Mouse (Mus musculus) ovary, postnatal 10 days (tissue): ENCODE data around the gene Garnl3.
"Not testable (repeated sequence)": the region's sequence is repeated elsewhere in the genome, so short reads cannot be mapped to it uniquely, and the experiment has no call there.

Experiments used
- DNase-seq: peaks from one replicate; pipeline ENCODE4 v3.0.0; 2022; ENCODE audit warnings: low spot score

Garnl3 gene

DNA sequence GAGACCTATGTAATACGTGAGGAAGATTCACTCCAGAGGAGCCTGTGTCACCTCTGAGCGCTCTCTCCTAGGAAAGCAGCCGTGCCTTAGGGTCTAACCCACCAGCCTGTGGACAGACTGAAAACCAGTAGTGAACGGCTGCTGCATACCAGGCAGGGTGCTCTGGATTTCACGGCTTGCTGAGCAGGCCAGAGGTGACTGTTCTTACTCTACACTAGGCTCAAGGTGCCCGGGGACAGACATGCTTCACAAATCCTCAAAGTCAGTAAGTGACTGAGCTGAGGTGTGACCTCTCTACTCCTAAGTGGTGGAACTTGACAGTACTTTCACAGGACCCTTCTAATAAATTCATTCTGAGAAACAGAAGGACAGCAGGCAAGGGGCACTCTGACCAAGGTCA is 108.6 kb downstream of the Garnl3 start:
- no peak for DNase-seq

DNA sequence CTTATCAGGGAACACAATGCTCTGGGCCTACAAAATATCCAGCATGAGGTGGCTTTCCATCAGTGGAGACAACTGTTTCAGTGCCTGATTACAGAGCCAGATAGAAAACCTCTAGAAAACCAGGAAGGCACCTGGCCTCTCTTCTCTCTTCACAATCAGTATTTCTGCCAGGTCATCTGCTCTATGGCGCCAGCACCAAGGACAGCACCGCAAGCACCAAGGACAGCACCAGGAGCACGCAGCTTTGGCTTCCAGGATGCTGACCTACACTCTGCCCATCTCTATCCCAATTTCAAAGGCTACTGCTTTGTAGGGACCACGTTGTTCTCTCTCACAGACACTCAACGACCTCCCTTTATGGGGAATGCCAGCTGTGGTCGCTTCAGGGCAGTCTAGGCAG is 113.4 kb downstream of the Garnl3 start:
- peak; percentile 45 for DNase-seq

DNA sequence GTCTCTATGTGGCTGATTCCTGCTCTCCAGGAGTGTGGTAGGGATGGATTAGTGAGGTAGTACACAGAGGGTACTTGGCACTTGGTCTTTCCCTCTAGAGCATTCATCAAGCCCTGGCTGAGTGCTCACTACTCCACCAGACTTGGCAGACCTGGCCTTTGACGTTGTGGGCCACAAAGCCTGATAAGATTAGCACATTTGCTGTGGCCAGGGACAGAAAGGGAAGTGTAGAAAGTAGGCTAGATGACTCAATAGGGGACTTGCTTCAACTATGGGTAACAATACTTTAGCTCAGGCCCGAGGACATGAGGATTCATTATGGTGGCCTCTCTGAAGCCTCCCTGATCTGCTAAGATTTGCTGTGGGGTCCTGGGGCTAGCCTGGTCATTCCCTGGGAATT is 114.3 kb downstream of the Garnl3 start:
- DNase-seq = no peak

DNA sequence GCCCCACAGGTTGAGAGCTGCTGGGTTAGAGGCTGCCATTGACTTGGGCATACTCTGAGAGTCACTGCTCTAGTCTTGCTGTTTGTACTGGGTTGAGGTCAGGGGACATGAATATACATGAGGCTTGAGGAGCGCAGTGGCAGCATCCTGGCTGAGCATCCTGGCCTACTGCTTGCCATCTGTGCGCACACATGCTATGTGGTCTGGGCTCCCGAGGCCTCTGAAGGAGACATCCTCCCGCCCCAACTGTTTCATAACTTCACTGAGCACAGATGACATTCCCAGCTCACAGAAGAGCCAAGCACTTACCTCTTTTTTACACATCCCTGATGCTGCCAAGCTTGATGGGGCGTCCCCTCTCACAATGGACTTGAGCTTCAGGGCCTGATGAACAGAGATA is 116.6 kb downstream of the Garnl3 start:
- no peak for DNase-seq

DNA sequence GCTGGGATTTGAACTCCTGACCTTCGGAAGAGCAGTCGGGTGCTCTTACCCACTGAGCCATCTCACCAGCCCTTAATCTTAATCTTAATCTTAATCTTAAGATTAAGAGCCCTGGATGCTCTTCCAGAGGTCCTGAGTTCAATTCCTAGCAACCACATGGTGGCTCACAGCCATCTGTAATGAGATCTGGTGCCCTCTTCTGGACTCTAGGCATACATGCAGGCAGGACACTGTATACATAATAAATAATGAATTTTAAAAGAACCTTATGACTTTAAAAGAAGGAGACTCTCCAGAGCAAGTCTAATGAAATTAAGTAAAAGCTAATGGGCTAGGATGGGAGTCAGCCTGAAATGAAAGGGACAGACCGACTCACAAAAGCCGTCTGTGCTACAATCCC is 122.4 kb downstream of the Garnl3 start:
- DNase-seq = not testable (repeated sequence)

DNA sequence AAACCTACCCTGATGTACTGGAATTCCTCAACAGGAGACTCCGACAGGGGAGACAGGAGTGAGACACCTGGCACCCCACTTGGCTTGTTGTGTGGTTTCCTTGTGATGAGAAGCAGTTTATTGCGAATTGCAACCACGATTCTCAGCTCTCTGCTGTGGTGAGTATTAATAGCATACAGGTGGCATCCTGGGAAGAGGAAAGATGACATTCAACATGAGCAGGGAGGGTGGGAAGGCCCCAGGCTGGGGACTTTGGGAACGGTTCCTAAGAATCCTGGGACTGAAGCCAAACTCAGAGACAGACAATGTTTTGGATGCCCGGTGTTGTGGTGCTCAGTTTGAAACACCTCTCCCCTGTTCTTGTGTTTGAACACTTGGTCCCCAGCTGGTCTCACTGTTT is 126.4 kb downstream of the Garnl3 start:
- no peak for DNase-seq

DNA sequence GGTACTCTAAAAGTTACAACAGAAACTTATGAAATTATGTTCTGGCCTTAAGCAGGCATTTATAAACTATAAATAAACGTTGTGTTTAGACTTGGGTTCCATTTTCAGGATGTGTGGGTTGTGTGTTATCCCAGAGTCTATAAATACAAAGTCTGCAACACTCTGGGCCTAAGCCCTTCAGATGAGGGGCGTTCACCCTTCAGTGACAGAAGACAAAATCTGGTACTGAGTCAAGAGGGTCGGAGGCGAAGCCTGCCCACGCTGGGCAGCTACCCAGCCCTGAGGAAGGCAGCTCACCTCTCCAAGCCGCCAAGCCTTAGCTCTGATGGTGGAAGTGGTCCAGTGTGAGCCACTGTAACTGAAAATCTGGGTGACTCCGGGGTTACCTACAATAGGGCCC is 129.3 kb downstream of the Garnl3 start:
- no peak for DNase-seq

DNA sequence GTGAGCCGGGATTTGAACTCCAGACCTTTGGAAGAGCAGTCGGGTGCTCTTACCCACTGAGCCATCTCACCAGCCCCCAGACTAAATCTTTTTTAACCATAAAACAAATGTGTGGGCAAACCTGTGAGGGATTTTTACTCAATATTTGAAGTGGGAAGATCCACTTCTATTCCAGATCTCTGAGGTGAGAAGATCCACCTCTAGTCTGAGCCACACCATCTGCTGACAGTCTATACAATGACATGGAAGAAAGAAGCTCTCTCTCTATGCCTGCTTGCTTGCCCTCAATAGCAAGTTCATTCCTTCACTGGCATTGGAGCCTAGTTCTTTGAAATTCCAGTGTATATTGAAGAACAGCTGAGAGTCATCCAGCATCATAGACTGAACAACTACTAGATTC is 131.7 kb downstream of the Garnl3 start:
- no peak for DNase-seq

DNA sequence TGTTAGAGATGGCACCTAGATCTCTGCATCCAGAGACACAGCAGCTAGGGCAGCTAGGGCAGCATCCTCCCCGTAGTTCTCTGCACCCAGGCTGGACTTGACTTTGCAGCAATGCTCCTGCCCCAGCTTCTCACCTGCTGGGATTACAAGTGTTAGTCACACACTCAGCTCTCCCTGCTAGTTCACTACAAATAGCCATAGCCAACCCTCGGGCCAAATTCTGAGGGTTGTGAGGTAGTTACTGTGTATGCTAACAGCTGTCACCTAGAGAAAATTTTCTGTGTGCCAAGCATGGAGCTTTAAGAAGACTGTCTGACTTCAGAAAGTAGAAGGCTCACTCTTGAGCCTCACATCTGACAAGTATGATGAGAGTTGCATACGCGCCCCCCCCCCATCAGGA is 133.7 kb downstream of the Garnl3 start:
- DNase-seq = no peak

DNA sequence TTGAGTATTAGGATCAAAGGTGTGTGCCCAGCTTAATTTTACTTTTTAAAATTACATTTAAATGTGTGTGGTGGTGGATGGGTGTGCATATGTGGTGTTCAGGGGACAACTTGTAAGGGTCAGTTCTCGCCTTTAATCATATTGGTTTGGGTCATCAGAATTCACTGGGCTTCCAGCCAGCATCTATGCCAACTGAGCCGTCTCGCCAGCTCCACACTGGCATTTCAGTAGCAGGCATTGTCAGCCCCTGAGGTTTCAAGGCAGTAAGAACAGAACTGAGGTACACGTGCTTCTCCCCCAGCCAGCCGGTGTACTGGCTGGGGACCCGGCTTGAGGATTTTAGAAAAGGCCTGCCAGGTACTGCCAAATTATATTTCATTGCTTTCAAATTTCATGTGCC is 134.4 kb downstream of the Garnl3 start:
- no peak for DNase-seq

DNA sequence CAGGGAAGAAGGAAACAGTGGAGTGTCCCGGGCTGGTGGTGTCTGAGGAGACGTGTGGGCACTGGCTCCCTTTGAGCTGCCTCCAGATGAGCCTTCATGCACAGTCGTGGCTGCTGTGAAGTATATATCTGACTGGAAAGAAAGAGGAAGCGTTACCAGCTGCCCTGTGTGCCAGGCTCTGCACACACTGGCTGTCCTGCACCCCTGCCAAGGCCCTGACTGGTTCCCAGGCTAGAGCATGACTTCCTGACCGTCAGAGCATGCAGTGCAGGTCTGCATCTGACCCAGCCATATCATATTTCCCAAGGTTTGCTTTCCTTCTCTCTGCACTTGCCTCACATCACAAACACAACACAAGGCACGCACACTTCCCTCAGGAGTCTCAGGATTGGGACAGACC is 139.3 kb downstream of the Garnl3 start:
- no peak for DNase-seq

DNA sequence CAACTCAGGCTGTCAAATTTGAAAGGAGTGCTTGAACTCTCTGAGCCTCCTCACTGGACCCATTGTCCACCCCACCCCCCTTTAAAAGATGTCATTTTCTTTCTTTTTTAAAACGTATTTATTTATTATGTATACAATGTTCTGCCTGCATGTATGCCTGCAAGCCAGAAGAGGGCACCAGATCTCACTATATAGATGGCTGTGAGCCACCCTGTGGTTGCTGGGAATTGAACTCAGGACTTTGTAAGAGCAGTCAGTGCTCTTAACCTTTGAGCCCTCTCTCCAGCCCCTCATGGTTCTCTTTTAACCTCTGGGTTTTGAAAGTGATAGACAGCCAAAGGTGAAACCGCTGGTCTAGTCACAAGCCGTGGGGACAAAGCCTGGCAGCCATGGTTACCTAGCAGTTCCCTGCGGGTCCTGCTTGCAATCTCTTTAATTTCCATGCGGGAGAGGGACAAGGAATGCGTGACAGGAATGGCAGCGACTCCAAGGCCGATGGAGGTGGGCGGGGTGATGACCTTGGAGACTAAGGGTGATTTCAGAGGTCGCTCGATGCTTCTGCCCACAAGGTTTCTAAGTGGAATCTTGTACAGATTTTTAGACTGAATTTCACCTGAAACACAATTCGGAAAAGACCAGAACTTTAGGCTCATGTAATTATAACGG is 141.2 kb downstream of the Garnl3 start:
- no peak for DNase-seq

DNA sequence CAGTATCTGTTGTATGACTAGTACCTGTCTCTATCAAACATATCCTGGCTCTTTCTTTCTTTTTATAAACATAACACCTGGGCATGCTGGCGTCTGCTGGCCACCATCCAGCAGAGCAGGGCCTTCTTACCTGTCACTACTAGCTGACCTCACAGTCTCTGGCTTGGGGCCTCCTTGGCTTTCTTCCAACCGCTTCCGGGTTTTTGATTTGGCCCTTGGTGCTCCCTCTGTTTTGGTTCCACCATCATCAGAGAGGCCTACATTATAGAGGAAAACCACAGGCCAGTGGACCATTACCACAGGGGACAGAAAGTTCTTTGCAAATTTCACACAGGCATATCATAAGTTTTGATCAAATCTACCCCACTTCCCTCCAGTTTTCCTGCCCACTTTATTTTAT is 142.1 kb downstream of the Garnl3 start:
- no peak for DNase-seq

DNA sequence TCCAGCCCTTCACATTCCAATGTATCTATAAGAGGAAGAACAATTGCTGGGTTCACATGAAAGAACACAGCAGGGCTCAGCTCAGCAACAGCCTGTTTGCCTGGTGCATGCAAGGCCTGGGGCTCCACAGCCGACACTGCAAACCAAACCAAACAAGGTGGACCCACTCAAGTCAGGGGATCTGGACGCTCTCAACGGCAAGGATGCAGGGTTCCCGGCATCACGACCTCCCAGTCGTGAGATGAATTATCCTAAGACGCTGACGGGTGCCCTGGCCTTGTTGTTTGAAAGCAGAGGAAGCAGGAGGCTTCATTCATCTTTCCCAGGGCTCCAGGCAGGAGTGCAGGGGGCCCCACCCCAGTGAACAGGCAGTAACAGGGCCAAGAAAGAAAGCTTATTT is 145.6 kb downstream of the Garnl3 start:
- no peak for DNase-seq

DNA sequence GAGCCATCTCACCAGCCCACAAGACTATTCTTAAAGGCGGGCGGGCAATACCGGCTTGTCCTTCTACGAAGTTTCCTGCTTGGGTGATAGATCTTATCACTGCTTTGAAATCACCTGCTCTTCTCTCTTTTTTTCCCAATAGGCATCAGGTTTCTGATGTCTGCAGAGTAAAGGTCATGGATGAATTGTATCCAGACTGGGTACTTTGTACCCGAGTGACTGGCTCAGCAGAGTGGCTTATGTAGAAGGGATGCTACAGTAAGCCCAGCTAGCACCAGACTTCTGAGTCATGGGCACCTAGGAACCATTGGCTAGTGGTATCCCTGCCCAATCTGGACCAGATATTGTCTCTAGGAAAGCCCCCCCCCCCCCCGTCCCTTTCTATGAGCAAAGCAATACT is 147.8 kb downstream of the Garnl3 start:
- DNase-seq = no peak

DNA sequence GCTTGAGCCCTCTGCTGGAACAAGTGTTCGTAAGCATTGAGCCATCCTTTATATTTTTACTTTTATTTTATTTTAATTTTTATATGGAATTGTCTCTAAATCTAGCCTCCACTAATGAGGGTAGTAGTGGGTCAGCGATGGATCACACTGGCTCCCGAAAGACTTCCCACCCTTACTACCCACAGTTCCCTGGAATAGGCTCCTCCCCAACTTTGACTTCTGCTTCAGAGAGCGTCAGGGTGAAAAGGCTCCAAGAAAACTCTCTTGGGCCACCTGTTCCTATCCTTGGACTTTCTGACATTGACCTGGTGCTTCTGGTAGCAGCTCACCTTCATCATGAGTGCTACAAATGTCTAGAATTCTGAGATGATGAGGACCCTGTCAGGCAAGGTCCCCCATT is 148.8 kb downstream of the Garnl3 start:
- no peak for DNase-seq

DNA sequence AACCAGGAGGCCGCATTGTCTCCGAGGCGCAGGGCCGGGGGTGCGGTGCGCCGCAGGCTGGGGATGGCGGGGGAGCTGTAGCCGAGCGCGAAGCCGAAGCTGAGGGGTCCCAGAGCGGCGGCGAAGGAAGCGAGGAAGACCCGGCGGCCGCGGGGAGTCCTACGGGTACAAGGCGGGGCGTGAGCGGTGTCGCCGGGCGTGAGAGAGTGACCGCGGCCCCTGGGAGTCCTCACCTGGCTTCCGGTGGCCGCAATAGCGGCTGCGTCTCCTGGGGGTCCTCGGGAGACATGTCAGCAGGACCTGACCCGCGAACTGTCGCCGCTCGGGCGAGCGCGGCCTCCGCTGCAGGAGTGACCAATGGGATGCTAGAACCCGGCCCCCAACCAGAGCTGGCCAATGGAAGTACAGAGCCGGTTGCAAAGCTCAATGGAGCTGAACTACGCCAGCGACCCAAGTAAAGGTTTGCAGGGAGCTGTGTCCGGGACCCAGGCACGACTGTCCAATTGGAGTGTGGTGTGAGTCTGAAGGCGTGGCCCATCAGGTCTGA is 149.7 kb downstream of the Garnl3 start, which contains the start of gene Slc2a8:
TSS of gene Slc2a8 (minus strand) at position 359 of the 547 bp plus-strand sequence.
- DNase-seq = peak; percentile 75

DNA sequence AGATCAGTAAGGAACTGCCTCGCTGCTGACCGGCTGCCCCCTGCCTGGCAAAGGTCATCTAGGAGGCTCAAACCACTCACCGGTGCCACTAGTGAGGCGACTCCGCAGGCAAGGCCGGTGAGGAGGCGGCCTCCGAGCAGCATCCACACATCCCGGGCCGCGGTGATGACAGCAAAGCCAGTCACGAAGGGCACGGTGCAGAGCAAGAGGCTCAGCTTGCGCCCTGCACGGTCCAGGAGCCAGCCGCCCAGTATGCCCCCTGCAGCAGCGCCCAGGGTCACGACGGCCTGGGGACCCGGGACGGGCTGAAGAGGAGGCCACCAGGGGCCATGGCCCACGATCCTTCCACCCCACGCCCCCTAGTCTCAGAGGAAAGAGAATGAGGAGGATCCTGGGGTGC is 150.2 kb downstream of the Garnl3 start:
- no peak for DNase-seq

DNA sequence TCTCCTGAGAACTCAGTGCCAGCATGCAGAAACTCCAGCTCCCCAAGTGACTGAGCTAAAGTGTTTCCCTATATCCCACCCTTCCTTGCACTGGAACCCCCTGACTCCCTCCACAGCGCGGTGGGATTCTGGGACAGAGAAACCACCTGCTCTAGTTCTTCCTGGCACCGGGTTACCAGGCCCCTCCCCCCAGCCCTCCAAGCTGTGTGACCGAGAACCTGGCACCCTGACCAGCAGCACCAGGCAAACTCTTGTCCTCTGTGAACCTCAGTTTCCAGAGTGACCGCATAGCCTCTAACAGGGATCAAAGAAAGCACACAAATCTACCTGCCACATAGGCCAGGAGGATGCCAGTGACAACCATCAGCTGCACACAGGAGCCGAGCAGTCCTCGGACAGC is 151.8 kb downstream of the Garnl3 start:
- DNase-seq = no peak

DNA sequence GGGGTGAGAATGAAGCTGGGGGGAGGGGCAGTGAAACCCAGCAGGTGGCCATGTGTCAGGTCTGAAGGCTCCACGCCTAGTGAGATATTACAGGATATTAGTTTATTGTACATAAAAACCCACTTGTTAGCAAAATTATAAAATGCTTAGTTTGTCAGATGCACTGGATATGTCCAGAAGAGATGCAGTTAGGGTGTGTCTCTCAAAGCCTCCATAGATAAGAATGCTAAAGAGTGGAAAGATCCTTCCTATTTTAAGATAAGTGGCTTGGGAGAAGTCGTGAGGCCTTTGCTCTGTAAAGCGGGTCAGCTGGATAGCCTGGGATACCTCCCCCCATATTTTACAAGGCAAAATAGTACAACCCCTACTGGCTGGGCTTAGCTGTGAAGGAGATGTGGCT is 152.8 kb downstream of the Garnl3 start:
- DNase-seq = no peak

DNA sequence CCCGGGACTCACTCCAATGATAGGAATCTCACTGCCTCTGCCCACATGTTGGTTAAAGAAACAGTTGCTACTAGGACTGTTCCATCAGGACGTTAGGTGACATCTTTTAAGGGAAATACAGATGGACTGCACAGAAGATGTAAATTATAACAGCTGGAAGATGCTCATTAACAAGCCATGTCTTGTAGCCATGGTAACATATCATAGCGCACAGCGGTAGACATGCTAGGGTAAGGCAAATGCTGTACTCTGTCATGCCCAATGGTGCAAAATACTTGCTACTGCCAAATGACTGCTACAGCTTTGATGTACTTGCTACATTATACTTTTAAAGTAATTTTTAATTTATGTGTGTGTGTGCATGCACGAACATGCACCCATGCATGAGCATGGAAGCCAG is 154.3 kb downstream of the Garnl3 start:
- no peak for DNase-seq

DNA sequence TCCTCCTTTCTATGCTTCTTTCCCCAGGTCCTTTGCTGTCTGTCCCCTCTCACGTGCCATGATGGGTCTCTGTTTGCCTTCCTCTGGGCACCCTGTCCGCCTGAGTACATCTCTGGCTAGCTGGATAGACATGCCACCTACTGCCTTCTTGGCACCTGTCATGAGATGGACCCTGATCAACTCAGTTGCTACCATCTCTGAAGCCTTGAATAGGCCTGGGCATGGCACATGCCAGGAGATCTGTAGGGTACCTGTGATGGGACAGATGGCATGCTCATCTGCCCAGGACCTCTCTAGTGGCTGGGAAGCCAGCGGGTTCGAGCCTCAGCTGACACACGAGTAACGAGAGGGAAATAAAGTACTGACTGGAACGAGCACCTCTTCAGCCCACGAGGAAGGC is 157.2 kb downstream of the Garnl3 start:
- no peak for DNase-seq

DNA sequence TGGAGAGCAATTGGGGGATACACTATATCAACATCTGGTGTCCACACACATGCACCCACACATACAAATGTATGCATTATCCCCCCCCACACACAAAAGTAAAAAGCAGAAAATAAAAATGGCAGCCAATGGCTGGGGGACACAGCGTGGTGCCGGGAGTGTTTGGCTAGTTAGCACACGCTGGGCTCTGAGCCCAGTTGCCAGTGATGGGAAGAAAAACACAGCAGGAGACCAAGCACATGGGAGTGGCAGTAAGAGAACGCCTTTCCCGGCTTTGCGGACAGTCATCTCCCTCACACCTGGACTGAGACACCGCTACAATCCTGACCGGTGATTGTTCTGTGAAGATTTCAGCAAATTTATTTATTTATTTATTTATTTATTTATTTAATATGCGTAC is 160.2 kb downstream of the Garnl3 start:
- no peak for DNase-seq

DNA sequence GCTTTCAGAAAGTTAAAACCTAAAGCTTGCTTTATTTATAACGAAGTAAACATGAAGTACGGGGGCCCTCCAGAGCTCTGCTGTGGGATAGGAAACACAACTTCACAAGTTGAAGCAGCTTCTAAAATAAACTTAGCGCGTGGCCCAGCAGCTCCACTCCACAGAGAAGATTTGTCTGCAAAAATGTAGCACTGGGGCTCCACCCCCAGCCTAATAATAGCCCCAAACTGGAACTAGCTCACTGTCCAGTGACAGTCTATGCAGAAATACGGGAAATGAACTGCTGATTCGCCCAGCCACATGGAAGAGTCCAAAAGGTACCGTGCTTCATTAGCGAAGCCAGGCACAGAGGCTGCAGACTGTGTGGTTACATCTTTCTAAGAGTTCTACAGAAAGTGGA is 162.1 kb downstream of the Garnl3 start:
- no peak for DNase-seq
